Mouse (Mus musculus) lung, embryonic 14.5 days (tissue): ENCODE results near the gene Zdhhc9. TPM values are rescaled to one million over a fixed set of nuclear protein-coding genes. Genes with fewer than 3 reads are reported as not detected.

Experiments used
- ATAC-seq: fragments of 200-750 bp; cut with Nextera tagmentation; 2 replicates; pipeline ENCODE4 v1.8.0; 2017; ENCODE audit warnings: mild to moderate bottlenecking, moderate TSS enrichment, moderate library complexity; ENCODE audit not compliant: insufficient read depth
- DNase-seq: peaks from one replicate; pipeline ENCODE4 v3.0.0-alpha.2; 2015
- H3K27ac ChIP-seq: fragments of 300-500 bp; sonication (generic); 2 replicates; pipeline ENCODE4 v1.5.1; 2014; ENCODE audit warnings: low read depth, mild to moderate bottlenecking, moderate library complexity
- H3K27me3 ChIP-seq: fragments of 300-500 bp; sonication (generic); 2 replicates; pipeline ENCODE4 v1.6.1; 2014; ENCODE audit warnings: low read length, control low read depth; ENCODE audit not compliant: insufficient read depth
- H3K36me3 ChIP-seq: fragments of 300-500 bp; sonication (generic); 2 replicates; pipeline ENCODE4 v1.6.1; 2014; ENCODE audit warnings: control low read depth; ENCODE audit not compliant: insufficient read depth
- H3K4me1 ChIP-seq: fragments of 300-500 bp; sonication (generic); 2 replicates; pipeline ENCODE4 v1.6.1; 2014; ENCODE audit warnings: antibody characterized with exemption, control low read depth; ENCODE audit not compliant: insufficient read depth
- H3K4me2 ChIP-seq: fragments of 300-500 bp; sonication (generic); 2 replicates; pipeline ENCODE4 v1.6.1; 2014; ENCODE audit warnings: mild to moderate bottlenecking
- H3K4me3 ChIP-seq: fragments of 300-500 bp; sonication (generic); 2 replicates; pipeline ENCODE4 v1.5.1; 2014; ENCODE audit warnings: low read depth, low read length
- H3K9ac ChIP-seq: fragments of 300-500 bp; sonication (generic); 2 replicates; pipeline ENCODE4 v1.6.1; 2014
- H3K9me3 ChIP-seq: fragments of 300-500 bp; sonication (generic); 2 replicates; pipeline ENCODE4 v1.6.1; 2016; ENCODE audit warnings: low read depth, low read length, control low read depth
- CTCF ChIP-seq: IDR thresholded peaks from 2 replicates; pipeline ENCODE4 v1.5.1; 2016; ENCODE audit warnings: antibody characterized with exemption, low read depth
- WGBS: fragments of 180-500 bp; shearing (Covaris S2); extraction: QIAGEN DNeasy Blood & Tissue Kit; methylation state at CpG from one replicate; pipeline ENCODE4 v1.1.7; 2014; 5-methylcytosine and 5-hydroxymethylcytosine counted together
- polyA plus RNA-seq: library from polyadenylated mRNA; unstranded; fragments of >200 nt; fragmentation: Nextera tagmentation; extraction: Ambion mirVana; gene quantifications from 2 replicates; pipeline ENCODE4 v1.2.1, GENCODE M21; 2014

Gene Zdhhc9
- polyA plus RNA-seq, 1 experiment from 2014 or later, result 5.1 TPM

- Histone ChIP-seq H3K9me3 (no peaks in the 10 kb centered on the region), H3K4me3 (no peak overlapping the region), H3K36me3 (no peaks in the 10 kb centered on the region), H3K9ac (no peak overlapping the region), H3K27me3 (no peaks in the 10 kb centered on the region), H3K4me1 (no peaks in the 10 kb centered on the region), H3K4me2 (no peak overlapping the region), H3K27ac (no peak overlapping the region)
- DNase-seq, result no peak
- no peak for TF ChIP-seq CTCF
- no peak for ATAC-seq
- 65% methylated on average over 6 of the region's 6 CpGs for WGBS
Observed at GRCm38 (mm10) chrX:48126903-48127476, 81.7 kb downstream of the Zdhhc9 start.

- peak; percentile 73 for TF ChIP-seq CTCF
- Histone ChIP-seq H3K36me3 (no peaks in the 10 kb centered on the region), H3K4me1 (no peaks in the 10 kb centered on the region), H3K9me3 (no peaks in the 10 kb centered on the region), H3K9ac (no peak overlapping the region), H3K27me3 (no peaks in the 10 kb centered on the region), H3K4me3 (no peak overlapping the region), H3K4me2 (peak overlapping the region; percentile 47), H3K27ac (0 out of 2 replicates have a peak overlapping the region, but pooled peaks have one; percentile 60)
- 18% methylated on average over 17 of the region's 17 CpGs for WGBS
- DNase-seq (peak; percentile 84), ATAC-seq (peak; percentile 85)
Observed at GRCm38 (mm10) chrX:48124132-48125071, 84.3 kb downstream of the Zdhhc9 start.

Other genes starting within 250 kb of the Zdhhc9 start
- gene Apln, start 174.0 kb downstream of the Zdhhc9 start, polyA plus RNA-seq, result 15.7 and 16.2 TPM in 2 replicates
- 1.3 and 1.5 TPM in 2 replicates for gene Xpnpep2, start 100.2 kb downstream of the Zdhhc9 start, polyA plus RNA-seq
- 2.1 and 2.6 TPM in 2 replicates for gene Sash3, start 62.4 kb downstream of the Zdhhc9 start, polyA plus RNA-seq
- gene Utp14a, start 48.0 kb upstream of the Zdhhc9 start, polyA plus RNA-seq, result 21.5 and 23.7 TPM in 2 replicates
- 6.2 and 7.3 TPM in 2 replicates for gene Bcorl1, start 132.5 kb upstream of the Zdhhc9 start, polyA plus RNA-seq